Mouse (Mus musculus) retina, postnatal 7 days (tissue): ENCODE data around the gene Hoxd3.

Experiments used
- DNase-seq: peaks from one replicate; pipeline ENCODE4 v3.0.0-alpha.2; 2012; ENCODE audit warnings: low read depth, low spot score

Hoxd3 gene

DNA sequence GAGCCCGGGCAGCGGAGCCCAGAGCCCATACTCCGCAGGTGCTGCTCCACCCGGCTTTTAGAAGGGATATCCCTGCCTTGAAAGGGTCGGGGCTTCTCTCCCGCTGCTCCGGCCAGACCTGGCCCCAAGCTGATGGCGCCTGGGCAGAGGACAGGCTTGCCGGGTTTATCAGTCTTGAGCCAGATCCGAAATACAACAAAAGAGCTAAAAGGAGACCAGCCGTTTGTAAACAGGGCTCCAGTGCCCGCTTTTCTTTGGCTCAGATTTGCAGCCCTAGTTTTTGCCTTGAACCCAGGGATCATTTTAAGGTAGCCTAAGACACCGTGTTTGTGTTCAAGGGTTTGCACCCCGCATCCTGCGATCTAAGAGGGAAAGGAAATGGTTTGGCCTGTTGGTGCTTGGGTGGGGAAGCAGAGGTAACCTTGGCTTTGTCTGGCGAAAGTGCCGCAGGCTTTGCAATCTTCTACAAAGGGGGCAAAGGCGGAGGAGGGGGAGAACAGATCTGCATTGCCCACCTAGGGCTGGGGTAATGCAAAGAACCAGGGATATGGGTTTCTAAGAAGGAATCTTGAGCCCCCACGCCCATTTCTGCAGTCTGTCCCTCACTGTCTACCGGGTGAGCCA lies 18.8 kb upstream of the Hoxd3 start:
- DNase-seq, result no peak

DNA sequence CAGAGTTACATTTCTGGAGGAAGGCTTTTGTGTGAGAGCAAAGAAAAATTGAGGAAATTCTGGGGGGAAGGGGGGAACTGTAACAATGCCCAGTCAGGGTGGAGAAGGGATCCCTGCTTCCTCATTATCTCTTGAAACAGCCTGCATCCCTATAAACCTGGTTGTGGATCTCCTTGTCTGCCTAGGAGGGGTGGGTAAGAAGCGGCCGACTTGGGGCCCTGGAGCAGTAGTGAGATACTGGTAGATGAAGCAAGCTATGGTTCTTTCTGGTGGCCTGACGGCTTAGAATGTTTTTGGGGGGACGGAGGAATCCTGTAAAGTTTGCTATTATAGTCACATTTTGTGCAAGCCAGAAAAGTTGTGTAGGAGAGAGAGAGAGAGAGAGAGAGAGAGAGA lies 18.3 kb upstream of the Hoxd3 start:
- DNase-seq, result no peak

DNA sequence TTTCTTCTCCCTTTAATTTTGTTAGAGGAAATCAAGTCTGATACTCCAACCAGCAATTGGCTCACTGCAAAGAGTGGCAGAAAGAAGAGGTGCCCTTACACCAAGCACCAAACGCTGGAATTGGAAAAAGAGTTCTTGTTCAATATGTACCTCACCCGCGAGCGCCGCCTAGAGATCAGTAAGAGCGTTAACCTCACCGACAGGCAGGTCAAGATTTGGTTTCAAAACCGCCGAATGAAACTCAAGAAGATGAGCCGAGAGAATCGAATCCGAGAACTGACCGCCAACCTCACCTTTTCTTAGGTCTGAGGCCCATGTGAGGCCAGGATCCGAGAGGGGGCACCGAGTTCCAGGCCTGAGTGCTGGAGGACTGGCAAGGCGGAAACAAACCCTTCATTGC lies 17.7 kb upstream of the Hoxd3 start:
- DNase-seq, result no peak

DNA sequence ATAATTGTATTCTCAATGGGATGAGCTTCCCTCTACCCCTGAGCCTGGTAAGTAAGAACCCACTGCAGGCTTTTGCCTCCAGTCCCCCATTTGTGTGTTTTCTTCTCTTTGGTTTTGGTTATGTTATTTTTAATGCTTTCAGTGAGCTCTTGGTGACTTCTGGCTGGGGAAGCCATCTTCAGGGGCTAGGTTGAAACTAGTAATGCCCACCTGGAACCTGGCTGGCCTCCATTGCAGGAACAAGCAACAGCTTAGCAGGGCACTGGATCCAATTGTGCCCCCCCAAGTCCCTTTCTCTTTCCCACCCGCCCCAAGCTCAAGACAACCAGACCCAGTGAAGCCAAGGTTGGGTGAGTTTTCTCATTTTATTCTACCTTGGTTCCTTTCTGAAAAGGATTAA lies 16.3 kb upstream of the Hoxd3 start:
- no peak for DNase-seq

DNA sequence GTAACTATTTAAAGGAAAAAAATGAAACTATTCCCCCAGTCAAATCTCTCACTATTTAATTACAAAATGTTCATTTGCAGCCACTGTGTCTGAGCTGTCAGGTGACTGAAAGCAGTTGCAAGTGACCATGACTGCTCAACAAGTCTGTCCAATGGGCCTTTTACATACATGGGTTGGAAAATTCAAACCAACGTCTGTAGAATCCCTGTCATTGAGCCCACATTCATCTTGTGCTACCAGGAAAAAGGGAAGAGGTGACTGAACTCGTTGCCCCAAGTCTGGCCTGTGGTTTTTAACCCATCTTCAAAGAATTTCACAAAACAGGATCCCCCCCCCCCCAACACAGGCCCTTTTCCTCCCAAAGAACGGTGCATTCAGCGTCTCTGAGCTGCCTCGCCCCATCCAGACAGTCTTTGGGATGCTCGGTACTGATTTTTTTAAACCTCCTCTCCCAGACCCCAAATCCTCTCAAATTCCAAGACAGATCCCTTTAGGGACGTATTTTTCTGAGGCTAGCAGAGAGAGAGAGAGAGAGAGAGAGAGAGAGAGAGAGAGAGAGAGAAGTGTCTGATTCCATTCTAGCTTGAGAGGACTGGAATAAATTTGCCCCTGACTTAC lies 15.8 kb upstream of the Hoxd3 start:
- DNase-seq, result no peak

DNA sequence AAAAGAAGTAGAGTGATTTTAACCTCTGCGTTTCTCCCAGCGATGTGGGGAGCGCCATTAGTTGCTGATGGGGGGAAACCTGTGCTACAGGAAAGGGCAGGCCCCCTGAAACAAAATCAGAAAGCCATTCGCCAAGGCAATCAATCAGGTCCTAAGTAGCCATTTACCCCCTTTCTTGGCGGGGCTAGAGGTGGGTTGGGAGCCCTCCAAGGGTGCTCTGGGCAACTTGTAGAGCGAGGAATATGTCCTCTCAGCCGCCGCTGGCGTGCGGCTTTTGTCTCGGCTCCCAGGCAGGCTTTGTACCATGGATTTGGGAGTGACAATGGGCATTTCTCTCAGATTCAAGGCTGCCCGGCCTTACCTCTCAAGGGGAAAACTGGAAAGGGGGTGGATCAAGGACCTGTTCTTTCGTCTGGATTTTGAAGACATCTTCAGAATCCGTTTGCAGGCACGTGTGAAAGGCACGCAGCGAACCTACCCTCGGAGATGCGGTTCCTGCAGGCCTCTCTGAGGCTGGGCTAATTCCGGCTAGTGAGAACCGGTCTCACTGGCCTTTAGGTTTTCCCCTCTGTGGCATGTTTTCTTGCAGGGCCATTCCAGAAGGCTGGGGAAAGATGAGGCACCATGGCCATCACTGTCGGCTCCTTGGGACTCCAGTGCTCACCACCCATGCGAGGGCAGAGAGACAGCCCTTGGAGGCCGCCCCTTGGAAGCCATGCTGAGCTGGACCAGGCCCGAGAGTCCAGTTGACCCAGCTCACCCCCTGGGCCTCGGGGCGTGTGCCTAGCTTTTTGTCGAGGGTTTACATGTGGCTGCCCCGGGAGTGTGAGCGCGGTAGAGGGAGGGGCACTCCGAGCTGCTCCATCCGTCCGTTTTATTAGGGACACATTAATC lies 15.0 kb upstream of the Hoxd3 start:
- no peak for DNase-seq

DNA sequence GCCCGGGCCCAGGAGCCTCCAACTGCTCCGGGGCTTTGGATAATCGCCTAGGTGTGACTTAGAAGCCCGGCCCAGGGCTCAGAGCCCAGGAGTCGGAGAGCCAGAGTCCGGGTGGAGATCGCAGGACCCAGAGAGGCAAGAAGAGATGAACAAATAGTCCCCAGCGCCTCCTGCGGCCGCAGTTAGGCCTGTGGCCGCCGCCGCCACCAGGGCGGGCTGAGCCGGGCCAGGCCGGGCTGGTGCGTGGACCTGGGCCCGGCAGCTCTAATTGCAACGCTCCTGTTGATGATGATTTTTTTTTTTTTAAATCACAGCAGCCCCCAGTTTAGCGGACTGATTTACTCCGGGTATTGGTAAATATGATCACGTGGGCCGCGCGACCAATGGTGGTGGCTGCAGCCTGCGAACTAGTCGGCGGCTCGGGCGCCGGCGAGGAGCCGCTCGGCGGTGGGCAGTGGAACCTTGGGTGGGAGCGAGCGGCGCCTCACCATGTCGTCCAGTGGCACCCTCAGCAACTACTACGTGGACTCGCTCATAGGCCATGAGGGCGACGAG lies 14.1 kb upstream of the Hoxd3 start, which contains the start of gene Hoxd9:
Hoxd9 (plus strand) TSS at position 161 of the 555 bp plus-strand sequence.
- DNase-seq, result no peak

DNA sequence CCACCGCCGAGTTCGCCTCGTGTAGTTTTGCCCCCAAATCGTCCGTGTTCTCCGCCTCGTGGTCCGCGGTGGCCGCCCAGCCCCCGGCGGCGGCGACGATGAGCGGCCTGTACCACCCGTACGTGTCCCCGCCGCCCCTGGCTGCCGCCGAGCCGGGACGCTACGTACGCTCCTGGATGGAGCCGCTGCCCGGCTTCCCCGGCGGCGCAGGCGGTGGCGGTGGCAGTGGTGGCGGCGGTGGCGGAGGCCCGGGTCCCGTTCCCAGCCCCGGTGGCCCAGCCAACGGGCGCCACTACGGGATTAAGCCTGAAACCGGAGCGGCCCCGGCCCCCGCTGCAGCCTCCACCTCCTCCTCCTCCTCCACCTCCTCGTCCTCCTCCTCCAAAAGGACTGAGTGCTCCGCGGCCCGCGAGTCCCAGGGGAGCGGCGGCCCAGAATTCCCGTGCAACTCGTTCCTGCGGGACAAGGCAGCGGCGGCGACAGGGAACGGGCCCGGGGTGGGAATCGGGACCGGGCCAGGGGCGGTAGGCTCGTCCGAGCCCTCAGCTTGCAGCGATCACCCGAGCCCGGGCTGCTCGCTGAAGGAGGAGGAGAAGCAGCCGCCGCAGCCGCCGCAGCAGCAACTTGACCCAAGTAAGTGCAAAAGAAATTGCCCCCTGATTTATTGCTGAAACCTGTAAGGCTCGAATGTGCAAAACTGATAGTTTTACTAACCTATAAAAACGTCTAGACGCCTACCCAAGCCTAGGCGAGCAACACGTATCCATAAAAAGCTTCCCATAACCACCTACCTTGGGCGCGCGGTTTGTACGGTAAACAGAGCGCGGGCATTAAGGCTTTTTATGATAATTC lies 13.3 kb upstream of the Hoxd3 start:
- DNase-seq, result no peak

DNA sequence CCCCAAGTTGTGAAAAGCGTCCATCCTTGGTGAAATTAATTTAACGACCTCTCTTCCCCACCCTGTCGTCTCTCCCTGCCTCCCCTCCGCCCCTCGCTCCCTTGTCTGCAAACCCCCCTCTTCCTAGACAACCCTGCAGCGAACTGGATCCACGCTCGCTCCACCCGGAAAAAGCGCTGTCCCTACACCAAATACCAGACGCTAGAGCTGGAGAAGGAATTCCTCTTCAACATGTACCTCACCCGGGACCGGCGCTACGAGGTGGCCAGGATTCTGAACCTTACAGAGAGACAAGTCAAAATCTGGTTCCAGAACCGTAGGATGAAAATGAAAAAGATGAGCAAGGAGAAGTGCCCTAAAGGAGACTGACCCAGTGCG lies 12.7 kb upstream of the Hoxd3 start:
- DNase-seq, result no peak

DNA sequence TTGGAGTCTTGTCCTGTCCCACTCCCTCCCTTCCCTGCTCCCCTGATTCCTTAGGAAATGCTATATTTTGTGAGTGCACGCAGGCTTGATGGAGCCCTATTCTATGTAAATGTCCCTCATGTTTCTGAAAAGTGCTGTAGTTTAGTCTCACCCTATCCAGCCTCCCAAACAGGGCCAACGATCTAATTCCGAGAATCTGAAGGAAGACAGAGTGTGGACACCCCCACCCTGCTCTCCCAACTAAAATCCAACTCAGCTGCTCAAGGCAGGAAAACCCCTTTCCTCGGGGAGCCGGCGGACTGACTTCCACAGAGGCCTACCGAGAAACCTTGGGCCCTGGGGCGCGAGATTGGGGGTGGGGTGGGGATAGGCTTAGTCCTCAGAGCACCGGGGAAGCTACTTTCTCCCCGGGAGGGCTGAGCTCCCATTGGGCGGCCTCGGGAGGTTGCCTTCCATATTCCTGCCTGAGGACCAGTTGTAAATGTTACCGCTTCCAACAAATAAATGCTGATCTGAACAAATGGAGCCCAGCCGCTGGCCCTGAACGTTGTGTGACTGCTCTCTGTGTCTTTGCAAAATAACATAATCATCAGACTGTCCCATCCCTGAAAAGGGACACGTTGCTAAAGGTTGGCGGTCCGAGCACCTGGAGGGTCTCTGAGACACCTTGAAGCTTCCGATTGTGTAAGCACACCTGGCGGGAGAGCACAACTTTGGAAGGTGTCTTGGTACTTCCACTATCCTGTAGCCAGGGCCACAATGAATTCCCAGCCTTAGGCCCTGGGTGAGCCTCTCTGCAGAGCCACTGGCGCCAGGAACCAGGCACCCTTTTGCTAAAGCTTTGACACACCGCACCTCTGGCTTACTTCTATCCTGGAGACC lies 11.8 kb upstream of the Hoxd3 start:
- no peak for DNase-seq

DNA sequence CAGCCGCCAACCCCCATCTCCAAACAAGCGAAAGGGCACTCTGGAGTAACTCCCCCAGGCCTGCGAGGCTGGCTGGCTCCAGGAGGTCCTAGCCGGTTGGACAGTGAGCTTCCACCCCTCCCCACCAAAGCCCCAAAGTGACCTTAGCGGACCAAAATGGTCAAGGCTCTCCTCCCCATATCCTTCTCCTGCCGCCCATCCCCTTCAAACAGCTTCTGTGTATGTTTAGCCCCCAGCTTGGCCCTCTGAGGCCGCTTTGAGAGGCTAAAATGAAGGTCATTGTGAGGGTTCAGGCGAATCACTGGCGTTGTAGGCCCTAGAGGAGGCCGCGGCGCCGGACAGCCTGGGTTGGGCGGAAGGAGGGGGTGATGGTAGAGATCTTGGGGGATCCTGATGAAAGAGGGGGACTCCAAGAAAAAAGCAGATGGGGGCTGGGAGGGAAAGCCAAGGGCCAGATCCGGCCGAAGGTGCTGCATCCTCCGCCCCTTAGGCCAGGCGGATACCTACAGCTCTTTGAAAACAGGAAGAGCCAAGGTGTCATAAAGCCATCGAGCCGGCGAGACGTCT lies 11.1 kb upstream of the Hoxd3 start:
- DNase-seq, result no peak

DNA sequence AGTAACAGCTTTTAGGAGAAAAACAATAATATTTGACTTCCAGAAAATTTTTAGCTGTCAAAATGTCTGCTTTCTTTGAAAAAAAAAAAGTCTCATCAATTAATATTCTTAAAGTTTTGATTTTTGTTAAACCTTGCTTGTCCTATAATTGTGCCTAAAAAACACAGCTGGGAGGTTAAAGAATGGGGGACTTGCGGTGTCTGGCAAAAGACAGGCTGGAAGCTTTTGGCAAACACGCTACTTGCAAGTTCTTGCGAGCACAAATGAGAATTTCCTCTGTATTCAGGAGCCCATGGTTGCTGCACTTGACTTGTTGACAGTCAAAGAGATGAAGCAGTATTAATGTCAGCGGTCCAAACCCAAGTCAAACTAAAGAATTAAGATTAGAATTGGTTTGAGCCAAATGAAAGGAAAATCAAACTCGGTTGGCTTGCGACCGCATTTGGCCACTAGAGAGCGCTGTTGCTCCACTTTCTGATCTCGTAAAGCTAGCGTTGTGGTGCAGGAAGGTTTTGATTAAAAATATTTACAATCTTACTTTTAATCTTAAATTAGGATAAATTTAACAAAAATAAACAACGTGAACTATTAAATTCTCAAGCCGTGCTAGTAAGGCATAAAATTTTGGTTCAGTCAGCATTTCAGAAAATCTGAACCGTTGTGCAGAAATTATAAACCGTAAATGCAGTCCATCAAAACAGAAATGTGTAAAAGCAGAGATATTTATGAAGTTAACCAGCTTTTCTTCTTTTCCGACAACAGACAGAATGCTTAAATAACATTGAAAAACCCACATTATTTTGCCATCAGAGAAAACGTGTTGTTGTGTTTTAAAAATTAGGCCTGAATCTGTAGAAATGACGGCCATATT lies 9.5 kb upstream of the Hoxd3 start:
- DNase-seq, result peak; percentile 65

DNA sequence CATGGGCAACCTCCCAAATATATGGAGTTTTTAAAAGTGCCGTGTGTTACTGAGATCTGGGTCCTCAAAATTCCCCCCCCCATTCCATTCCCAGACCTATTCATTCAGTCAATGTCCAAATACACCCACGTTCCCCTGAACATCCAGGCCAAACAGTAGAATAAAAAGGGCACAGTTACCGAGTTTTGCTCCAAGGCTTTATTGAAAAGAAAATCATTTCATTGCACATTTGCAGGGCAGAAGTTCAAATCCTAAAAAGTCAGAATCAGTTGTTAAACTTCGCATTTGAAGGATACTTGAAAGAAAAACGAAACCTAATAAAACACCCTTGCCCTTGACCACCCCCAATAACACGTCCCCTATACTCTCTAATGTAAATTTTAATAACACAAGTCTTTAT lies 8.9 kb upstream of the Hoxd3 start:
- DNase-seq, result no peak

DNA sequence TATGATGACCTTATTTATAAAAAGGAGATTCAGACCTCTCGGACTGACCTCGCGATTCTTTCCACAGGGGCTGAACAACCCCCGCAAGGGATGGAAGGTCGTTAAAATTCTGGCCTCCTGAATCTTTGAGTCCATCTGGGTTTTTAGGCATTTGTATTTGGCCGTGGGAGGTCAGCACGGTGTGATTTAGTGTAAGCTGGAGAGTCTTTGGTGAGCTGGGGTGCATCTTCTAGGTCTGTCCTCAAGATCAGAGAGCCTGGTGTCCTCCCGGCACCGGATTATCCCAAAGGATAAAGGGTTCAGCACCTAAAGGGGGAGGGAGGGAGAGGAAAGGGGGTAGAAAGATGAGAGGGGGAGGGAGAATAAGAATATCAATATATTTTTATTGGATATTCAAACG lies 8.4 kb upstream of the Hoxd3 start:
- no peak for DNase-seq

DNA sequence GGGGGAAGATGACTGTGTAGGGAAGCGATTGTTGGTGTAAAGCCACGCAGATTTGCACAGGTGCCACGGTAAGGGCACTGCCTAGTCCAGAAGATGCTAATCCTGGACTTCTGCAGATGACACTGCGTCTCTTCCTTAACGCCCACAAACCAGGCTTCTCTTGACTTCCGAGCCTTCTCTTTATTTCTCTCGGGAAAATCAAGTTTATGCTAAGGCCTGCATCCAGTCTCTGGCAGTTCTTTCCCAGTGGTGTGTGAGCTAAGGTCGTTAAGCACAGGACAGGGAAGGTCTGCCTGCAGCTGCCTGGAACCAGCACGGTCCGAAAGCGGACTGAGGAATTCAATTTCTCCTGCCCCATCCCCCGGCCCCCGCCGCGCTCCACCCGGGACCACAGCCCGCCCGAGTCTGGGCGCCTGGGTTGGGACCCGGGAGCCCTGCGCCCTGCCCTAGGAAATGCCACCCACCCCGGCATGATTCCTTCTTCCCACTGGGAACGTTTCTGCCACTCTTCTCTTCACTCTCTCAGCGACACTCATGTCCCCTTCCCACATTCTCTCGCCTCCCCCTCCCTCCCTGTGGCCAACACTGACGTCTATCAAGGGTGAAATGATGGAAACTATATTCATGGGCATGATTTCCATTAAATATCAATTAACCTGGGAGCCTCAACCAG lies 7.9 kb upstream of the Hoxd3 start:
- no peak for DNase-seq

DNA sequence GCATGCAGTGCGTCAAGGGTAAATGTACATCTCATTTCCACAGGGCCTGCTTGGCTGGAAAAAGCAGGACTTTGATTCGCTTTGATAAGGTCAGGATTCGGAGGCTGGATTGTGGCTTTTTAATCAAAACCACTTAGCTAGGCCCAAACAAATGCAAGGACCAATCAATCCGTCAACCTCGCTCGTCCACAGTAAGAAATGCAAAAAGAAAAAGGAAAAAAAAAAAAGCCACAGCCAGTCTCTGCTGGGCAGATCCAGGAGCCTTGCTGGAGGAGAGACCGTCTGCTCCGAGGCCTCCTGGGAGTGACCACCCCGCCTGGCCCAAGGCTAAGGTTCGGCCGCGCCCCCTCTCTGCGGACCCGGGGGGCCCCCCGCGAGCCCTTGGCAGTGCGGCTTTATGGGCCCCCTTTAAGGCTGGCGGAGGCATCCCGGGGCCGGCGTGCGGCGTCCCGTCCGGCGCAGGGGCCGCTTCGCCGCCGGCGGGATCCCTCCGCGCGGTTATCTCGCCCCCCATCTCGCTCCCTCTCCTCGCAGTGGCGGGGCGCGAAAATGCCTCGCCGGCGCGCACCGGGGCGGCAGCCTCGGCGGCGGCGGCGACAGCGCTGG lies 7.2 kb upstream of the Hoxd3 start, which contains the start of gene Hoxd8:
Hoxd8 (plus strand) TSS at position 223 of the 606 bp plus-strand sequence.
- no peak for DNase-seq

DNA sequence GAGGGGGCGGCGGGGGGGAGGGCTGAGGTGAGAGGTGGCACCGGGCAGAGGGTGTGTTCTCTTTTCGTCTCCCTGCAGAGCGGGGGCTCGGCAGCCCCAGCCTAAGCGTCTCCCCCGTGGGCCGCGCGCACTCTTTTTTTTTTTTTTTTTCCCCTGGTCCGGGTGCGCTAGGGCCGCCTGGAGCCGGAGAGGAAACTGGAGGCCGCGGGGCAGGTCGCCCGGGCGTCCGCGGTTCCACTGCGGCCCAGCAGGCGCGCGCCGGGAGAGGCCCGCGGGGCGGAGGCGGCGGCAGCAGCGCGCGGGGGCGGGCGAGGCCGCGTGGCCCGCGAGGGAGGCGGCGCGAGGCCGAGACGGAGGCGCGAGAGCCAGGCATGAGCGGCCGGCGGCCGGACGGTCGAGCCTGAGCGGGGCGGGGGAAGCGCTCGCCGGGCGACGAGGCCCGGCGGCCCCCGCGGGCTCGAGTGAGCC lies 6.7 kb upstream of the Hoxd3 start:
- no peak for DNase-seq

DNA sequence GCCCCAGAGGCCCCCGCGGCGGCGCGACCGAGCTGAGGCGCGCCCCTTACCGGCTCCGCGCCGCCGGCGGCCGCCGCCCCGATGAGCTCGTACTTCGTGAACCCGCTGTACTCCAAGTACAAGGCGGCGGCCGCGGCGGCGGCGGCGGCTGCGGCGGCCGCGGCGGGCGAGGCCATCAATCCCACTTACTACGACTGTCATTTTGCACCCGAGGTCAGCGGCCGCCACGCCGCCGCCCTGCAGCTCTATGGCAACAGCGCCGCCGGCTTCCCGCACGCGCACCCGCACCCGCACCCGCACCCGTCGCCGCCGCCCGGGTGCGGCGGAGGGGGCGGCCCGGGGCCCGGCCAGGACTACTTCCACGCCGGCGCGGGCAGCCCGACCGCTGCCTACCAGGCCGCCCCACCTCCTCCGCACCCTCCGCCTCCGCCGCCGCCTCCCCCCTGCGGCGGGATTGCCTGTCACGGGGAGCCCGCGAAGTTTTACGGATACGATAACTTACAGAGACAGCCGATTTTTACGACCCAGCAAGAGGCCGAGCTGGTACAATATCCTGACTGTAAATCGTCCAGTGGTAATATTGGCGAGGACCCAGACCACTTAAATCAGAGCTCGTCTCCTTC lies 6.1 kb upstream of the Hoxd3 start:
- DNase-seq, result no peak
